Mouse (Mus musculus): ENCODE data around the gene Rfc4. TPM values are rescaled to one million over a fixed set of nuclear protein-coding genes. Genes with fewer than 3 reads are reported as not detected.

The Rfc4 gene
- polyA plus RNA-seq, 2 experiments: 12.1 to 91.4 TPM

DNA sequence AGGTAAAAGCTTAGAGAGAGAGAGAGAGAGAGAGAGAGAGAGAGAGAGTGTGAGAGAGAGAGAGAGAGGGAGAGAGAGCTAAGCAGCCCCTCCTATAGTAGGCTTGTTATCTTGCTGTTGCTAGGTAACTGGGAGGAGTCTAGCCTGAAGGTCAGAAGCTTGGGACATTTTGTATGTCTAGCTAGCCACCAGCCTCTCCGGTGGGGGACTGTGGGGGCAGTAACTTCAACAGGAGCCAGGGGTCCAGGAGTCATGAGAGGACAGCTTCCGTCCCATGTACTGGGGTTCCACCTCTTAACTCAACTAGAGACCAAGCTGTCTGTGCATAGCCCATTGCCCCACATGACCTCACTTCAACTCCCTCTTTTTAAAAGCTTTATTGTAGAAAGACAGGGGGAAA is 31.4 kb upstream of the Rfc4 start:
- Histone ChIP-seq H3K27ac (replicated peaks; ENCODE audit: low read depth, low read length) (no peak overlapping the region), H3K36me3 (ENCODE audit: control insufficient read depth, insufficient read depth, low read length) (no peaks in the 10 kb centered on the region), H3K9ac (ENCODE audit: low read depth, low read length, severe bottlenecking) (no peak overlapping the region), H3K27me3 (ENCODE audit: control insufficient read depth, insufficient read depth, low read length) (no peaks in the 10 kb centered on the region), H3K4me2 (replicated peaks; ENCODE audit: low read depth, low read length, severe bottlenecking) (no peak overlapping the region), H3K4me3 (replicated peaks; ENCODE audit: low read length) (no peak overlapping the region), H3K9me3 (ENCODE audit: control insufficient read depth, low read length) (no peaks in the 10 kb centered on the region), H3K4me1 (ENCODE audit: control insufficient read depth, insufficient read depth, low read length) (no peaks in the 10 kb centered on the region)
- ATAC-seq (ENCODE audit: low FRiP score, low read depth): no peak
- 64% methylated on average over 2 of the region's 2 CpGs for WGBS
- no peak for DNase-seq (ENCODE audit: low spot score)
- no peak for TF ChIP-seq POLR2A (IDR thresholded peaks at IDR 0.05; ENCODE audit: borderline replicate concordance, extremely low read depth, insufficient read depth, insufficient read length)

DNA sequence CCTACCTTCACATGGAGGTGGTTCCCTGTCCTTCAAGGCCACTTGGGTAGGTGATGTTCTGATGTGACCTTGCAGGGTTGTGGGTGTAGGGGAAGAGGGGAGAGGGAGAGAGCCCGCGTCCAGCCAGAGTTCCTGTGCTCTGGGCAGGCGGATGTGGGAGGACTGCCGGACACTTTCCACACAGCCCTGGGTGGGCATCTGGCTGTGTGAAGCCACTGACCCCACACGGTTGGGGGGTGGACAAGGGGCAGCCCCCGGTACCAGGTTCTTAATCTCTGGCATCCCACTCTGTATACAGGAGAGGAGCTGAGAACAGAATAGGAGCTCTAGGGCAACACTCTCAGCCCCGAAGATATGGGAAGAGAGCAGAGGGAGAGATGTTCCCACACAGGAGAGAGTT is 30.8 kb upstream of the Rfc4 start:
- Histone ChIP-seq H3K4me3 (replicated peaks; ENCODE audit: low read length) (no peak overlapping the region), H3K9ac (ENCODE audit: low read depth, low read length, severe bottlenecking) (no peak overlapping the region), H3K27ac (replicated peaks; ENCODE audit: low read depth, low read length) (no peak overlapping the region), H3K36me3 (ENCODE audit: control insufficient read depth, insufficient read depth, low read length) (no peaks in the 10 kb centered on the region), H3K4me1 (ENCODE audit: control insufficient read depth, insufficient read depth, low read length) (no peaks in the 10 kb centered on the region), H3K9me3 (ENCODE audit: control insufficient read depth, low read length) (no peaks in the 10 kb centered on the region), H3K27me3 (ENCODE audit: control insufficient read depth, insufficient read depth, low read length) (no peaks in the 10 kb centered on the region), H3K4me2 (replicated peaks; ENCODE audit: low read depth, low read length, severe bottlenecking) (no peak overlapping the region)
- 92% methylated on average over 7 of the region's 7 CpGs for WGBS
- DNase-seq (ENCODE audit: low spot score): no peak
- no peak for ATAC-seq (ENCODE audit: low FRiP score, low read depth)
- no peak for TF ChIP-seq POLR2A (IDR thresholded peaks at IDR 0.05; ENCODE audit: borderline replicate concordance, extremely low read depth, insufficient read depth, insufficient read length)

DNA sequence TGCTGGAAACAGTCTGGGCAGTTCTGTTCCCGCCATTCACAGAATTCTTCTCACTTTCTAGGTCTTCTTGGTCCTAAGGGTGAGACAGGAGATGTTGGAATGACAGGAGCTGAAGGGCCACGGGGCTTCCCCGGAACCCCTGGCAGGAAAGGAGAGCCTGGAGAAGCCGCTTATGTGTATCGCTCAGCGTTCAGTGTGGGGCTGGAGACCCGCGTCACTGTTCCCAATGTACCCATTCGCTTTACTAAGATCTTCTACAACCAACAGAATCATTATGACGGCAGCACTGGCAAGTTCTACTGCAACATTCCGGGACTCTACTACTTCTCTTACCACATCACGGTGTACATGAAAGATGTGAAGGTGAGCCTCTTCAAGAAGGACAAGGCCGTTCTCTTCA is 29.5 kb upstream of the Rfc4 start:
- Histone ChIP-seq H3K9ac (ENCODE audit: low read depth, low read length, severe bottlenecking) (no peak overlapping the region), H3K4me1 (ENCODE audit: control insufficient read depth, insufficient read depth, low read length) (no peaks in the 10 kb centered on the region), H3K4me3 (replicated peaks; ENCODE audit: low read length) (no peak overlapping the region), H3K27ac (replicated peaks; ENCODE audit: low read depth, low read length) (no peak overlapping the region), H3K36me3 (ENCODE audit: control insufficient read depth, insufficient read depth, low read length) (no peaks in the 10 kb centered on the region), H3K4me2 (replicated peaks; ENCODE audit: low read depth, low read length, severe bottlenecking) (no peak overlapping the region), H3K27me3 (ENCODE audit: control insufficient read depth, insufficient read depth, low read length) (no peaks in the 10 kb centered on the region), H3K9me3 (ENCODE audit: control insufficient read depth, low read length) (no peaks in the 10 kb centered on the region)
- 98% methylated on average over 13 of the region's 13 CpGs for WGBS
- DNase-seq (ENCODE audit: low spot score): no peak
- no peak for TF ChIP-seq POLR2A (IDR thresholded peaks at IDR 0.05; ENCODE audit: borderline replicate concordance, extremely low read depth, insufficient read depth, insufficient read length)
- no peak for ATAC-seq (ENCODE audit: low FRiP score, low read depth)

DNA sequence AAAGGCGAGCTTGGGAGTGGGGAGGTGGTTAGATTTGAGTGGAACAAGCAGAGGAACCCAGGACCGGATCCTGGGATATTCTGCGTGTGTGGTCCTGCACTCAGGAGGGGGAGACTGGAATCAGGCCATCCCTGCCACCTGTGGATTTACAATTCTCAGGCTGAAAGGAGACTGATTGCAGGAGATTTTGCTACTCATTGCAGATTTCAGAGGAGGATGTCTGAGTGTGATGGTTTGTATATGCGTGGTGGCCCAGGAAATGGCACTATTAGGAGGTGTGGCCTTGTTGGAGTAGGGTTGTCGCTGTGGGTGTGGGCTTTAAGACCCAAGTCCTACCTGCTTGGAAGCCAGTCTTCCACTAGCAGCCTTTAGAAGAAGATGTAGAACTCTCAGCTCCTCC is 26.7 kb upstream of the Rfc4 start:
- Histone ChIP-seq H3K9ac (ENCODE audit: low read depth, low read length, severe bottlenecking) (no peak overlapping the region), H3K27me3 (ENCODE audit: control insufficient read depth, insufficient read depth, low read length) (no peaks in the 10 kb centered on the region), H3K9me3 (ENCODE audit: control insufficient read depth, low read length) (no peaks in the 10 kb centered on the region), H3K36me3 (ENCODE audit: control insufficient read depth, insufficient read depth, low read length) (no peaks in the 10 kb centered on the region), H3K4me3 (replicated peaks; ENCODE audit: low read length) (no peak overlapping the region), H3K4me1 (ENCODE audit: control insufficient read depth, insufficient read depth, low read length) (no peaks in the 10 kb centered on the region), H3K4me2 (replicated peaks; ENCODE audit: low read depth, low read length, severe bottlenecking) (no peak overlapping the region), H3K27ac (replicated peaks; ENCODE audit: low read depth, low read length) (no peak overlapping the region)
- TF ChIP-seq POLR2A (IDR thresholded peaks at IDR 0.05; ENCODE audit: borderline replicate concordance, extremely low read depth, insufficient read depth, insufficient read length): no peak
- ATAC-seq (ENCODE audit: low FRiP score, low read depth): no peak
- no peak for DNase-seq (ENCODE audit: low spot score)
- WGBS: 60% methylated on average over 5 of the region's 5 CpGs

DNA sequence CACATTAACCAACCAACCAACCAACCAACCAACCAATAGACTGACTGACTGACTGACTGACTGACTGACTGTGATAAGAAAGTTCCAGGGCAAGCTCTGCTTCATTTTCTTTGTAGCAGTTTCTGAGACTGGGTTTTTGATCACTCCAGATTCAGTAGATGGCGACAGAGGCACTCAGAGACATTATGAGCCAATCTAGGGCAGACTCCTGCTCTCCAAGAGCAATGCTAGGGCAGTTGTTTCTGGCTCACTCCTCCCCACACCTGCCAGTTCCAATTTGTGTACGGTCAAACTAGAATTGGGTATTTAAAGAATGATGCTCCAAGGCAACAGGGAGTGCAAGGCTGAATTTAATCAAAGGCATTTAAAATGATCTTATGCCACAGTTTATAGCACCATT is 23.9 kb upstream of the Rfc4 start:
- H3K4me1 ChIP-seq (ENCODE audit: control insufficient read depth, insufficient read depth, low read length): no peaks in the 10 kb centered on the region
- no peak for TF ChIP-seq POLR2A (IDR thresholded peaks at IDR 0.05; ENCODE audit: borderline replicate concordance, extremely low read depth, insufficient read depth, insufficient read length)
- ATAC-seq (ENCODE audit: low FRiP score, low read depth) (no peak), DNase-seq (ENCODE audit: low spot score) (peak; percentile 61)
- WGBS: 23% methylated on average over 2 of the region's 2 CpGs
- H3K36me3 ChIP-seq (ENCODE audit: control insufficient read depth, insufficient read depth, low read length): no peaks in the 10 kb centered on the region
- H3K4me3 ChIP-seq (replicated peaks; ENCODE audit: low read length): no peak overlapping the region
- H3K27me3 ChIP-seq (ENCODE audit: control insufficient read depth, insufficient read depth, low read length): no peaks in the 10 kb centered on the region
- no peak overlapping the region for H3K9ac ChIP-seq (ENCODE audit: low read depth, low read length, severe bottlenecking)
- no peak overlapping the region for H3K4me2 ChIP-seq (replicated peaks; ENCODE audit: low read depth, low read length, severe bottlenecking)
- H3K9me3 ChIP-seq (ENCODE audit: control insufficient read depth, low read length): no peaks in the 10 kb centered on the region
- no peak overlapping the region for H3K27ac ChIP-seq (replicated peaks; ENCODE audit: low read depth, low read length)

DNA sequence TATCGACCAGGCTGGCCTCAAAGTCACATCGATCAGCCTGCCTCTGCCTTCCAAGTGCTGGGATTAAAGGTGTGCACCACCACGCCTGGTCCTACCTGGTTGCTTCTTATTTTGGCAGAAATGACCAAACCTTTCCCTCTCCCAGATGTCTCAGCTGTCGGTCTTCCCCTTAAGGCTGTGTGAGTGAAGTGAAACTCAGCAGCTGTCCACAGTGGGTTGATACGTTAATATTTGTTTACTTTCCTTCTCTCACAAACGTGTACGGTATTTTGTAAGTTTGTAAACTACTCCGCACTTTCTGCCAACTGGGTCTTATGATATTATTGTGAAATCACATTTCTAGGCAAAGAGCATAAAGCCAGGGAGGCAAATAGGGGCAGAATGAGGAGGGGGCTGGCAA is 21.9 kb upstream of the Rfc4 start:
- 83% methylated on average over 8 of the region's 8 CpGs for WGBS
- H3K36me3 ChIP-seq (ENCODE audit: control insufficient read depth, insufficient read depth, low read length): no peaks in the 10 kb centered on the region
- no peaks in the 10 kb centered on the region for H3K27me3 ChIP-seq (ENCODE audit: control insufficient read depth, insufficient read depth, low read length)
- H3K9ac ChIP-seq (ENCODE audit: low read depth, low read length, severe bottlenecking): no peak overlapping the region
- no peaks in the 10 kb centered on the region for H3K4me1 ChIP-seq (ENCODE audit: control insufficient read depth, insufficient read depth, low read length)
- no peak overlapping the region for H3K27ac ChIP-seq (replicated peaks; ENCODE audit: low read depth, low read length)
- H3K4me3 ChIP-seq (replicated peaks; ENCODE audit: low read length): no peak overlapping the region
- no peaks in the 10 kb centered on the region for H3K9me3 ChIP-seq (ENCODE audit: control insufficient read depth, low read length)
- ATAC-seq (ENCODE audit: low FRiP score, low read depth) (no peak), DNase-seq (ENCODE audit: low spot score) (no peak)
- TF ChIP-seq POLR2A (IDR thresholded peaks at IDR 0.05; ENCODE audit: borderline replicate concordance, extremely low read depth, insufficient read depth, insufficient read length): no peak
- H3K4me2 ChIP-seq (replicated peaks; ENCODE audit: low read depth, low read length, severe bottlenecking): no peak overlapping the region

Measured in limb, embryonic 14.5 days (tissue).